Mouse (Mus musculus) telencephalon, adult 2 months (tissue): ENCODE results near the gene Olfr523.
A peak's percentile ranks its signal among the peaks of the same experiment; 100 is the strongest.
"Not testable (repeated sequence)": the region's sequence is repeated elsewhere in the genome, so short reads cannot be mapped to it uniquely, and the experiment has no call there.

Experiments
- DNase-seq: peaks from one replicate; pipeline ENCODE4 v3.0.0-alpha.2; 2011; ENCODE audit warnings: low read depth, low spot score

Gene Olfr523

GRCm38 (mm10) chr7:140172936-140173335 lies at the start of gene Olfr523:
Olfr523 (plus strand) TSS chr7:140173217.
- no peak for DNase-seq

- no peak for DNase-seq
Measured at GRCm38 (mm10) chr7:140124382-140124781, 48.6 kb upstream of the Olfr523 start.

GRCm38 (mm10) chr7:140125278-140126021 lies 47.6 kb upstream of the Olfr523 start:
- DNase-seq: peak; percentile 86

- no peak for DNase-seq
Measured at GRCm38 (mm10) chr7:140126022-140126350, 47.0 kb upstream of the Olfr523 start.

GRCm38 (mm10) chr7:140126934-140127333 lies 46.1 kb upstream of the Olfr523 start:
- DNase-seq: no peak

GRCm38 (mm10) chr7:140127911-140128310 lies 45.1 kb upstream of the Olfr523 start:
- no peak for DNase-seq

- DNase-seq: not testable (repeated sequence)
Measured at GRCm38 (mm10) chr7:140132184-140132583, 40.8 kb upstream of the Olfr523 start.

GRCm38 (mm10) chr7:140134033-140134432 lies 39.0 kb upstream of the Olfr523 start:
- DNase-seq: not testable (repeated sequence)

- no peak for DNase-seq
Measured at GRCm38 (mm10) chr7:140135106-140135770, 37.8 kb upstream of the Olfr523 start.

- DNase-seq: peak; percentile 90
Measured at GRCm38 (mm10) chr7:140137135-140138020, 35.6 kb upstream of the Olfr523 start, which contains the start of gene Mtg1. Mtg1 (plus strand) TSS chr7:140137564.

- DNase-seq: no peak
Measured at GRCm38 (mm10) chr7:140138021-140138310, 35.1 kb upstream of the Olfr523 start.

- no peak for DNase-seq
Measured at GRCm38 (mm10) chr7:140141350-140141749, 31.7 kb upstream of the Olfr523 start.

- DNase-seq: no peak
Measured at GRCm38 (mm10) chr7:140144550-140144949, 28.5 kb upstream of the Olfr523 start.

- no peak for DNase-seq
Measured at GRCm38 (mm10) chr7:140153383-140153782, 19.6 kb upstream of the Olfr523 start.

- DNase-seq: no peak
Measured at GRCm38 (mm10) chr7:140153829-140154217, 19.2 kb upstream of the Olfr523 start.

- peak; percentile 84 for DNase-seq
Measured at GRCm38 (mm10) chr7:140154218-140154927, 18.6 kb upstream of the Olfr523 start, which contains the start of gene Sprn. Sprn (minus strand) TSS chr7:140154877.

GRCm38 (mm10) chr7:140160363-140160762 lies 12.7 kb upstream of the Olfr523 start:
- DNase-seq: no peak

- DNase-seq: no peak
Measured at GRCm38 (mm10) chr7:140164664-140165063, 8.4 kb upstream of the Olfr523 start, which contains the start of gene Olfr522. Olfr522 (minus strand) TSS chr7:140164764.

- peak; percentile 61 for DNase-seq
Measured at GRCm38 (mm10) chr7:140167950-140168349, 5.1 kb upstream of the Olfr523 start.

GRCm38 (mm10) chr7:140169386-140169785 lies 3.6 kb upstream of the Olfr523 start:
- no peak for DNase-seq

- no peak for DNase-seq
Measured at GRCm38 (mm10) chr7:140170863-140171262, 2.2 kb upstream of the Olfr523 start.
